In the genomic region with DNA sequence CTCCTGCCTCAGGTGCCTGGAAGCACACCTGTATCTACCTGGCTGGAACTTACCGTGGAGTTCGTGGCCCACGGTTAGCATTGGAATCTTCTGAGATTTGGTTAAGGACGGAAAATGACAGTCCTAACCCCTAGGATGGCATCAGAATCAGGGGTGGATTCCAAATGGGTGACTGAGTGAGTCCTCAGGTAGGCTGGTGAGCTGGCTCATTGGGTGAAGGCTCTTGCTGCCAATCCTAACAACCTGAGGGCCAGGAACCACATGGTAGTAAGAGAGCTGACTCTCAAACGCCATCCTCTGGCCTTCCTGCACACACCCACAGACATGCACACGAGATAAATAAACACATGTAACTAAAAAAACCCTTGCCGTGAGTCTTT, we compare ENCODE assay signal across 12 mouse cellular contexts. TPM values are rescaled to one million over a fixed set of nuclear protein-coding genes. Genes with fewer than 3 reads are reported as not detected.
A peak's percentile ranks its signal among the peaks of the same experiment; 100 is the strongest.
DNase-seq lines count a peak whose midpoint lies in the region; ATAC-seq and TF ChIP-seq lines count a peak whose summit lies in the region.
"Had no signal": no experiment of that assay in that cellular context is flagged by ENCODE, and none has a peak within 500 bp of the region (broad histone marks: within the 10 kb centered on the region; RNA-seq: fewer than 3 reads in every experiment).

No protein-coding gene starts in this region.

- WGBS in heart, embryonic 12.5 days, result 77% methylated on average over 7 of the region's 7 CpGs
- 62% methylated on average over 7 of the region's 7 CpGs for WGBS in kidney, postnatal 0 days
- WGBS in intestine, postnatal 0 days, result 77% methylated on average over 7 of the region's 7 CpGs

- H3K4me3 ChIP-seq in heart, embryonic 12.5 days, result no peak overlapping the region
- no peak overlapping the region for H3K4me3 ChIP-seq in kidney, postnatal 0 days (replicated peaks; ENCODE audit: low read depth, low read length)
- H3K4me3 ChIP-seq in E14TG2a.4 (replicated peaks; ENCODE audit: low read length), result peak overlapping the region; percentile 35
- no peak overlapping the region for H3K4me3 ChIP-seq in intestine, postnatal 0 days (ENCODE audit: low read depth, low read length)
- H3K4me3 ChIP-seq: embryonic facial prominence, embryonic 13.5 days had no signal

- H3K4me2 ChIP-seq in heart, embryonic 12.5 days, result no peak overlapping the region
- H3K4me2 ChIP-seq in kidney, postnatal 0 days (ENCODE audit: low read length), result no peak overlapping the region
- no peak overlapping the region for H3K4me2 ChIP-seq in intestine, postnatal 0 days (replicated peaks; ENCODE audit: low read depth)
- H3K4me2 ChIP-seq: embryonic facial prominence, embryonic 13.5 days had no signal

- DNase-seq in heart, postnatal 25 days (ENCODE audit: low spot score), result no peak
- DNase-seq in kidney, postnatal 0 days (ENCODE audit: low spot score), result no peak
- DNase-seq in kidney, postnatal 10 days, result no peak
- DNase-seq in retina, postnatal 1 day, result no peak

- intact Hi-C loops in heart, postnatal 25 days (cut with DNase I), result no loop called here

- no peak for ATAC-seq in heart, embryonic 12.5 days (ENCODE audit: insufficient number of reproducible peaks, low FRiP score)
- no peak for ATAC-seq in kidney, postnatal 0 days (replicated peaks; ENCODE audit: low FRiP score, low read depth)
- no peak for ATAC-seq in intestine, postnatal 0 days
- ATAC-seq in cerebellum, adult (ENCODE audit: insufficient number of reproducible peaks, low FRiP score, low TSS enrichment), result no peak

- no peak for TF ChIP-seq CTCF in kidney, postnatal 0 days (IDR thresholded peaks at IDR 0.05; ENCODE audit: low read depth)
- TF ChIP-seq CTCF in E14TG2a.4 (conservative IDR thresholded peaks at IDR 0.05; ENCODE audit: low read length), result no peak
- no peak for TF ChIP-seq CTCF in intestine, postnatal 0 days (IDR thresholded peaks at IDR 0.05; ENCODE audit: low read depth)

- H3K36me3 ChIP-seq in heart, embryonic 12.5 days, result no peaks in the 10 kb centered on the region
- H3K36me3 ChIP-seq in kidney, postnatal 0 days (ENCODE audit: insufficient read depth, low read length), result no peaks in the 10 kb centered on the region
- peaks cover 18% of the 10 kb centered on the region for H3K36me3 ChIP-seq in E14TG2a.4 (ENCODE audit: insufficient read depth, low read length)
- H3K36me3 ChIP-seq in intestine, postnatal 0 days (ENCODE audit: control insufficient read depth, insufficient read depth), result no peaks in the 10 kb centered on the region
- H3K36me3 ChIP-seq: embryonic facial prominence, embryonic 13.5 days had no signal

- no peaks in the 10 kb centered on the region for H3K9me3 ChIP-seq in heart, embryonic 12.5 days (replicated peaks)
- H3K9me3 ChIP-seq in kidney, postnatal 0 days (replicated peaks; ENCODE audit: low read length), result no peaks in the 10 kb centered on the region
- no peaks in the 10 kb centered on the region for H3K9me3 ChIP-seq in E14TG2a.4 (ENCODE audit: low read length)
- no peaks in the 10 kb centered on the region for H3K9me3 ChIP-seq in intestine, postnatal 0 days (ENCODE audit: control insufficient read depth)
- H3K9me3 ChIP-seq: embryonic facial prominence, embryonic 13.5 days; megakaryocyte, embryonic 14.5 days had no signal

- H3K27me3 ChIP-seq in heart, embryonic 12.5 days (replicated peaks), result no peaks in the 10 kb centered on the region
- no peaks in the 10 kb centered on the region for H3K27me3 ChIP-seq in kidney, postnatal 0 days (ENCODE audit: insufficient read depth, low read length)
- H3K27me3 ChIP-seq in E14TG2a.4 (ENCODE audit: insufficient read depth, low read length), result no peaks in the 10 kb centered on the region
- H3K27me3 ChIP-seq in intestine, postnatal 0 days (replicated peaks; ENCODE audit: control insufficient read depth, insufficient read depth, low read length), result no peaks in the 10 kb centered on the region
- H3K27me3 ChIP-seq: embryonic facial prominence, embryonic 13.5 days had no signal

- peaks cover 24% of the 10 kb centered on the region for H3K4me1 ChIP-seq in heart, embryonic 12.5 days (replicated peaks)
- peaks cover 24% of the 10 kb centered on the region for H3K4me1 ChIP-seq in kidney, postnatal 0 days (replicated peaks; ENCODE audit: insufficient read depth, low read length)
- peaks cover 71% of the 10 kb centered on the region for H3K4me1 ChIP-seq in E14TG2a.4 (replicated peaks; ENCODE audit: low read depth, low read length)
- H3K4me1 ChIP-seq in intestine, postnatal 0 days (replicated peaks; ENCODE audit: control insufficient read depth, insufficient read depth, low read length), result no peaks in the 10 kb centered on the region

- 0 out of 2 replicates have a peak overlapping the region, but pooled peaks have one; percentile 25 for H3K27ac ChIP-seq in heart, embryonic 12.5 days (ENCODE audit: poor library complexity, severe bottlenecking)
- H3K27ac ChIP-seq in kidney, postnatal 0 days, result peak overlapping the region; percentile 81
- H3K27ac ChIP-seq in intestine, postnatal 0 days (ENCODE audit: low read depth, low read length), result peak overlapping the region; percentile 7; the same call in 1 of the 2 replicates
- H3K27ac ChIP-seq: liver, embryonic 14.5 days had no signal

- H3K9ac ChIP-seq in heart, embryonic 12.5 days, result no peak overlapping the region
- peak overlapping the region; percentile 1; the same call in 1 of the 2 replicates for H3K9ac ChIP-seq in kidney, postnatal 0 days (ENCODE audit: low read depth, low read length)
- H3K9ac ChIP-seq in intestine, postnatal 0 days (ENCODE audit: low read depth, low read length), result no peak overlapping the region
- H3K9ac ChIP-seq: embryonic facial prominence, embryonic 13.5 days; liver, embryonic 14.5 days had no signal

RNA-seq across cellular contexts. Expression of gene Mlec, which starts 8.8 kb away (rescaled TPM):
- 103 and 105 TPM in 2 replicates for polyA plus RNA-seq in heart, embryonic 12.5 days (2016; fragmentation: Nextera tagmentation; extraction: Ambion mirVana)
- total RNA-seq in heart, postnatal 25 days (2021), result 10 to 100 TPM; 74.6 to 75.8 TPM
- 43.6 and 44.4 TPM in 2 replicates for polyA plus RNA-seq in kidney, postnatal 0 days (2015; fragmentation: Nextera tagmentation; extraction: Ambion mirVana)
- 56.7 and 59.7 TPM in 2 replicates for polyA plus RNA-seq in intestine, postnatal 0 days (2015; fragmentation: Nextera tagmentation; extraction: Ambion mirVana)

RNA-seq across cellular contexts. Expression of gene Cabp1, which starts 27.4 kb away (rescaled TPM):
- polyA plus RNA-seq in heart, embryonic 12.5 days (2016; fragmentation: Nextera tagmentation; extraction: Ambion mirVana), result 0.34 and 0.54 TPM in 2 replicates
- 1 to 10 TPM; 2.7 to 3.0 TPM for total RNA-seq in heart, postnatal 25 days (2021)
- 0.87 and 1.2 TPM in 2 replicates for polyA plus RNA-seq in kidney, postnatal 0 days (2015; fragmentation: Nextera tagmentation; extraction: Ambion mirVana)
- 0.57 and 0.90 TPM in 2 replicates for polyA plus RNA-seq in intestine, postnatal 0 days (2015; fragmentation: Nextera tagmentation; extraction: Ambion mirVana)
- total RNA-seq: granulocyte monocyte progenitor cell, adult 5-6 weeks had no signal

RNA-seq across cellular contexts. Expression of gene Unc119b, which starts 32.0 kb away (rescaled TPM):
- 22.8 and 23.2 TPM in 2 replicates for polyA plus RNA-seq in heart, embryonic 12.5 days (2016; fragmentation: Nextera tagmentation; extraction: Ambion mirVana)
- total RNA-seq in heart, postnatal 25 days (2021), result 10 to 100 TPM; 18.9 to 21.9 TPM
- polyA plus RNA-seq in kidney, postnatal 0 days (2015; fragmentation: Nextera tagmentation; extraction: Ambion mirVana), result 40.8 and 42.7 TPM in 2 replicates
- 10.1 and 12.2 TPM in 2 replicates for polyA plus RNA-seq in intestine, postnatal 0 days (2015; fragmentation: Nextera tagmentation; extraction: Ambion mirVana)

RNA-seq across cellular contexts. Expression of gene Acads, which starts 47.7 kb away (rescaled TPM):
- polyA plus RNA-seq in heart, embryonic 12.5 days (2016; fragmentation: Nextera tagmentation; extraction: Ambion mirVana), result 114 and 123 TPM in 2 replicates
- 100 to 1,000 TPM; 189 to 199 TPM for total RNA-seq in heart, postnatal 25 days (2021)
- polyA plus RNA-seq in kidney, postnatal 0 days (2015; fragmentation: Nextera tagmentation; extraction: Ambion mirVana), result 105 and 117 TPM in 2 replicates
- polyA plus RNA-seq in intestine, postnatal 0 days (2015; fragmentation: Nextera tagmentation; extraction: Ambion mirVana), result 100 and 113 TPM in 2 replicates

Comparison
In these comparisons a context has a peak if more than half of its experiments do, and no peak if none do; other contexts are left out.
1. H3K27ac ChIP-seq: peak in every context shown above with its lines; median percentile 81 in kidney, postnatal 0 days; 25 in heart, embryonic 12.5 days; 7 in intestine, postnatal 0 days.